Mouse (Mus musculus) lung, postnatal 0 days (tissue): ENCODE measurements around the gene Cntnap5c. TPM values are rescaled to one million over a fixed set of nuclear protein-coding genes. Genes with fewer than 3 reads are reported as not detected.
A peak's percentile ranks its signal among the peaks of the same experiment; 100 is the strongest.

Source experiments
- ATAC-seq: fragments of 200-750 bp; cut with Nextera tagmentation; 2 replicates; pipeline ENCODE4 v1.8.0; 2017; ENCODE audit warnings: moderate library complexity
- DNase-seq: peaks from one replicate; pipeline ENCODE4 v3.0.0-alpha.2; 2016; ENCODE audit warnings: low spot score
- H3K27ac ChIP-seq: fragments of 300-500 bp; sonication (generic); 2 replicates; pipeline ENCODE4 v1.5.1; 2014; ENCODE audit warnings: antibody characterized with exemption, mild to moderate bottlenecking, low read length, mixed read lengths
- H3K27me3 ChIP-seq: fragments of 300-500 bp; sonication (generic); replicated peaks from 2 replicates; pipeline ENCODE4 v1.6.1; 2014; ENCODE audit warnings: low read length, mixed read lengths; ENCODE audit not compliant: insufficient read depth
- H3K36me3 ChIP-seq: fragments of 300-500 bp; sonication (generic); 2 replicates; pipeline ENCODE4 v1.6.1; 2014; ENCODE audit warnings: low read length, mixed read lengths; ENCODE audit not compliant: insufficient read depth
- H3K4me1 ChIP-seq: fragments of 300-500 bp; sonication (generic); 2 replicates; pipeline ENCODE4 v1.6.1; 2014; ENCODE audit warnings: antibody characterized with exemption, low read depth, low read length, mixed read lengths; ENCODE audit not compliant: insufficient read depth
- H3K4me2 ChIP-seq: fragments of 300-500 bp; sonication (generic); replicated peaks from 2 replicates; pipeline ENCODE4 v1.6.1; 2014; ENCODE audit warnings: low read depth, mild to moderate bottlenecking, low read length, moderate library complexity, mixed read lengths
- H3K4me3 ChIP-seq: fragments of 300-500 bp; sonication (generic); 2 replicates; pipeline ENCODE4 v1.5.1; 2014; ENCODE audit warnings: low read depth, low read length
- H3K9ac ChIP-seq: fragments of 300-500 bp; sonication (generic); replicated peaks from 2 replicates; pipeline ENCODE4 v1.6.1; 2014; ENCODE audit warnings: low read depth, mild to moderate bottlenecking
- H3K9me3 ChIP-seq: fragments of 300-500 bp; sonication (generic); 2 replicates; pipeline ENCODE4 v1.6.1; 2016; ENCODE audit warnings: low read length, mixed read lengths
- CTCF ChIP-seq: IDR thresholded peaks from 2 replicates; pipeline ENCODE4 v1.5.1; 2016; ENCODE audit warnings: antibody characterized with exemption, mild to moderate bottlenecking
- EP300 ChIP-seq: IDR thresholded peaks from 2 replicates; pipeline ENCODE4 v1.6.1; 2016; ENCODE audit warnings: antibody characterized with exemption, mild to moderate bottlenecking, control low read depth
- WGBS: fragments of 180-500 bp; shearing (Covaris S2); extraction: QIAGEN DNeasy Blood & Tissue Kit; methylation state at CpG from one replicate; pipeline ENCODE4 v1.1.7; 2014; 5-methylcytosine and 5-hydroxymethylcytosine counted together
- polyA plus RNA-seq: library from polyadenylated mRNA; unstranded; fragments of >200 nt; fragmentation: Nextera tagmentation; extraction: Ambion mirVana; gene quantifications from 2 replicates; pipeline ENCODE4 v1.2.1, GENCODE M21; 2015

Cntnap5c gene
- not detected in 2 replicates for polyA plus RNA-seq

DNA sequence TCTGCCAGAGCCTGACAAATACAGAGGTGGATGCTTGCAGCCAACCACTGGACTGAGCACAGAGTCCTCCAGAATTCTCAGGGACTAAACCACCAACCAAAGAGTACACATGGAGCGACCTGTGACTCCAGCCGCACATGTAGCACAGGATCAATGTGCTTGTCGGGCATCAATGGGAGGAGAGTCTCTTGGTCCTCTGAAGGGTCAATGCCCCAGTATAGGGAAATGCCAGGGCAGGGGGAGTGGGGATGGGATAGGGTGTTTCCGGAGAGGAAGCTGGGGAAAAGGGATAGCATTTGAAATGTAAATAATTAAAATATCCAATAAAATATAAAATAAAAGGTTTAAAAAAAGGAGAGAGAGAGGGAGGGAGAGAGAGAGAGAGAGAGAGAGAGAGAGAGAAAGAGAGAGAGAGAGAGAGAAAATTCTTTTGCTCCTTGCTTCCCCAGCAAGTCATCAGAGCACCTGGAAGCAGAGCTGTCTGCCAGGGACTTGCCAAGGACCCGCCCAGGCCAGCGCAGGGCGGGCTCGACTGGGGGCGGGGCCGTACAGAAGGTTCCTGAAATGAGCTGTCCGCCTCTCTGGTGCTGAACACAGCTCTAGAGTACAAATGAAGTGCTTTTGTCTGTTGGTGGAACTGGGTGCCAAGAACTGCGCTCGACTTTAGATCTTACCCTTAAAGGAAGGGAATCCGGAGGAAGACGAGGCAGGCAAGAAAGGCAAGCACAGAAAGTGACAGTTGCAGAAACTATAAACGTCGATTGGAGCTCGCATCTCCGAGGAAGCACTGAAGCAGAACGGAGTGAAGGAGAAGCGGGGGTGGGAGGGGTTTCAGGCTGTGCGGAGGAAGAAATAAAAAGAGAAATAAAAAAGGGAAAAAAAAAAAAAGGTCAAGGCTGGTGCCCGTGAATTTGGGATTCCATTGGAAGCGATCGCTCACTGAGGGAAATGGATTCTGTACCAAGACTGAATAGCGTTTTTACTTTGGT, at the start of gene Cntnap5c:
Gene Cntnap5c, plus strand, starts transcription at position 949 of the 989 bp plus-strand sequence.
- no peaks in the 10 kb centered on the region for H3K4me1 ChIP-seq
- DNase-seq (peak; percentile 14), ATAC-seq (no peak)
- no peak within 1 kb of the TSS for H3K27ac ChIP-seq
- 21% methylated on average over 26 of the region's 26 CpGs for WGBS
- TF ChIP-seq EP300 (no peak), CTCF (no peak)
- no peaks in the 10 kb centered on the region for H3K36me3 ChIP-seq
- H3K27me3 ChIP-seq = no peaks in the 10 kb centered on the region
- H3K9ac ChIP-seq = no peak within 1 kb of the TSS
- H3K4me3 ChIP-seq = no peak within 1 kb of the TSS
- H3K4me2 ChIP-seq = no peak within 1 kb of the TSS
- H3K9me3 ChIP-seq = no peaks in the 10 kb centered on the region

DNA sequence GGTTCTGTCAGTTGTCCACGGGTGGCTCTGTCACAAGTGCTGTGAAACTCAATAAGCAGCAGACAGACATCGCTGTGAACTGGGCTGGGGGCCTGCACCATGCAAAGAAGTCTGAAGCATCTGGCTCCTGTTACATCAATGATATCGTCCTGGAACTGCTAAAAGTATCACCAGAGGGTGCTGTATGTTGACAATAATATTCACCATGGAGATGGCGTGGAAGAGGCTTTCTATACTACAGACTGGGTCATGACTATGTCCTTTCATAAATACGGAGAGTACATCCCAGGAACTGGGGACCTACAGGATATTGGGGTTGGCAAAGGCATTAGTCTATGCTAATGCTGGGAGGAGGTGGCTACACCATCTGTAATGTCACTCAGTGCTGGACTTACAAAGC, 27.3 kb upstream of the Cntnap5c start, which contains the start of gene Gm21834:
Gene Gm21834, minus strand, starts transcription at position 101 of the 400 bp plus-strand sequence.
- H3K27ac ChIP-seq = no peak within 1 kb of the TSS
- DNase-seq (no peak), ATAC-seq (no peak)
- H3K4me3 ChIP-seq = no peak within 1 kb of the TSS
- 72% methylated on average over 5 of the region's 5 CpGs for WGBS
- H3K27me3 ChIP-seq = no peaks in the 10 kb centered on the region
- no peaks in the 10 kb centered on the region for H3K4me1 ChIP-seq
- H3K4me2 ChIP-seq = no peak within 1 kb of the TSS
- no peaks in the 10 kb centered on the region for H3K36me3 ChIP-seq
- TF ChIP-seq EP300 (no peak), CTCF (no peak)
- H3K9ac ChIP-seq = no peak within 1 kb of the TSS
- no peaks in the 10 kb centered on the region for H3K9me3 ChIP-seq

DNA sequence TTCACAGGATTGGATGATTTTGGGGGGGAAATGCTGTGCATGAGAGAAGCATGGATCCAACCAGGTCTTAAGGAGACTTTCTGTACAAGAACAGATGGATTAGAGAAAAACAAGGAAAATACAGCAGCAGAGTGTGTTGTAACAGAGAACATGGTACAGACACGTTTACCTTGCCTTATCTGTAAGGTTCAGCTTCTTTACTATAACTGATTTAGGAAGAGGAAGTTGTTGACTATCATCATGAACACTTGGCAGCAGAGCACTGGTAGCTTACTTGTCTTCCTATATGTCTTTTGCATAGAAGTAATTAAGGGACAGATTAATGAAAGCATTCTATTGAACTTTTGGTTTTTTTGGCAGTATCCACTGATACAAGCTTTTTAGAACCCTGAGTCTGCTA, 11.3 kb upstream of the Cntnap5c start:
- H3K4me3 ChIP-seq = no peak overlapping the region
- H3K36me3 ChIP-seq = no peaks in the 10 kb centered on the region
- no peak overlapping the region for H3K27ac ChIP-seq
- H3K4me2 ChIP-seq = no peak overlapping the region
- H3K9ac ChIP-seq = no peak overlapping the region
- TF ChIP-seq CTCF = no peak
- no peak for TF ChIP-seq EP300
- no peaks in the 10 kb centered on the region for H3K4me1 ChIP-seq
- H3K27me3 ChIP-seq = no peaks in the 10 kb centered on the region
- 31% methylated on average over 1 of the region's 1 CpGs for WGBS
- ATAC-seq (no peak), DNase-seq (no peak)
- H3K9me3 ChIP-seq = no peaks in the 10 kb centered on the region

DNA sequence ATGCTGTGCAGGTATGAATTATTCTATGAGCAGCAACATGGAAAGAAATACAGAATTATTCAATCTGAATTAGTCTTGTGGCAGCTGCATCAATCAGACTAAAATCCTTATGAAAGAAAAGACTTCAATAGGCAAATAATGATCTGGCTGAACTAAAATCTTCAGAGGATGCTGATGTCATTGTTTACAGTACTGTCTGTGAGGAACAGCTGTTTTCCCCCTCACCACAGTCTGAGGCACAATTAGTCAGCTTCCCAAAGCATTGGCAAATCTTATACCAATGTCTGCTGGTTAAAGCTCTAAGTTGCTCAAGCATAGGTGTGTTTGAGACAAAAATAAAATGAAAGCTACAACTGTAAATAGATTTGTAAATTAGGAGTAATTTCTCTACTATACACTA, 2.1 kb upstream of the Cntnap5c start:
- Histone ChIP-seq H3K27me3 (no peaks in the 10 kb centered on the region), H3K4me2 (no peak overlapping the region), H3K9me3 (no peaks in the 10 kb centered on the region), H3K4me3 (no peak overlapping the region), H3K36me3 (no peaks in the 10 kb centered on the region), H3K9ac (no peak overlapping the region), H3K4me1 (no peaks in the 10 kb centered on the region), H3K27ac (no peak overlapping the region)
- TF ChIP-seq EP300 (no peak), CTCF (no peak)
- ATAC-seq (no peak), DNase-seq (no peak)

DNA sequence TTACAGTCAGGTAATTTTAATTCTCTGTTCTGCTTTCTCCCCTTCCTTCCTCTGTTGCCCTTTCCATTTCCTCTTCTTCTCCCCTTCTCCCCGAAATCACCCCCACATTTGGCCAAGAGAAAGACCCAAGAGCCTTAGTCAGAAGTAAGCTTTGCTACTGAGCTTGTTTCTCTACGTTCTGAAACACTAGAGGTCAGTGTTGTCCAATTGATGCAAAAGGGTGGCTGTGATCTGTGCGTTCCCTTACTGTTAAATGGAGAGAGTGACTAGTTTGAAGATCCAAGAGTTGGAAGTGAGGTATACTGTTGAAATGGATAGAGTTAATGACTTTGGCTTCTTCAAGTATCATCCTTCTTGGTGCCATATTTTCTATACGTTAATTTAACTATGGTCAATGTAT, 1.5 kb downstream of the Cntnap5c start:
- Histone ChIP-seq H3K36me3 (no peaks in the 10 kb centered on the region), H3K4me2 (no peak overlapping the region), H3K9ac (no peak overlapping the region), H3K4me3 (no peak overlapping the region), H3K9me3 (no peaks in the 10 kb centered on the region), H3K27me3 (no peaks in the 10 kb centered on the region), H3K4me1 (no peaks in the 10 kb centered on the region), H3K27ac (no peak overlapping the region)
- ATAC-seq = no peak
- TF ChIP-seq EP300 = no peak
- peak; percentile 33; the same call in 1 of the 2 replicates for TF ChIP-seq CTCF
- WGBS = 16% methylated on average over 4 of the region's 4 CpGs
- no peak for DNase-seq

DNA sequence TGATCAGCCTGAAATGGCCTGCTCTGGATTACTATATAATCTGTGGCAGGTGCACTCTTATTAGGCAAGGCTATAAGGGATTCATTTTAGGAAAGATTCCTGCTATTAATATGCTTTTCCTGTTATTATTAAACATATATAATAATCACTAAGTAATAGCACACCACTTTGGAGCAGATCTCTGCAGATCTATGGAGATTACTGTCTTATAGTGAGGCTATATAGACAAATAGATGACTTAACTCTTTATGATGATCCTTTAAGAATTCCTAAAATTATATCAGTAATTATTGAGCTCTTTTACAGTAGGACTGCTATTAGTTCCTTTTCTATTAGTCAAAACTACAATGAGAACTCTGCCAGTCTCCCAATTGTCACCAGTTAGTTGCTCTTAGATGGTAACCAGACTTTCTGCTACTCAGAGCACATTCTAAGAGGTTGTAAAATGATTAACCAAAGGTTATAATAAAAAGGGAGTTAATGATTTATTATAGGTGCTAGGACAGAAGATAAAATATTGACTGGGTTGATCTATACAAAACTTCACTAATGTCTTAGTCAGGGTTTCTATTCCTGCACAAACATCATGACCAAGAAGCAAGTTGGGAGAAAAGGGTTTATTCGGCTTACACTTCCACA, 18.9 kb downstream of the Cntnap5c start:
- Histone ChIP-seq H3K9ac (no peak overlapping the region), H3K4me2 (no peak overlapping the region), H3K27me3 (no peaks in the 10 kb centered on the region), H3K4me1 (no peaks in the 10 kb centered on the region), H3K9me3 (no peaks in the 10 kb centered on the region), H3K36me3 (no peaks in the 10 kb centered on the region), H3K27ac (no peak overlapping the region), H3K4me3 (no peak overlapping the region)
- WGBS = 88% methylated on average over 1 of the region's 1 CpGs
- TF ChIP-seq EP300 (no peak), CTCF (no peak)
- DNase-seq (no peak), ATAC-seq (no peak)
